Mouse (Mus musculus) retina, adult 2 months (tissue): ENCODE measurements around the gene Glipr1l1.
"Not testable (repeated sequence)": the region's sequence is repeated elsewhere in the genome, so short reads cannot be mapped to it uniquely, and the experiment has no call there.

Source experiments
- DNase-seq: peaks from one replicate; pipeline ENCODE4 v3.0.0-alpha.2; 2012; ENCODE audit warnings: low read depth, low spot score

Gene Glipr1l1

GRCm38 (mm10) chr10:112059702-112060582, at the start of gene Glipr1l1:
Gene Glipr1l1, plus strand, starts transcription at chr10:112060189.
- DNase-seq = peak; percentile 28

GRCm38 (mm10) chr10:112023585-112023984, 36.4 kb upstream of the Glipr1l1 start:
- no peak for DNase-seq

- not testable (repeated sequence) for DNase-seq
Measured at GRCm38 (mm10) chr10:112028689-112029088, 31.3 kb upstream of the Glipr1l1 start.

- DNase-seq = not testable (repeated sequence)
Measured at GRCm38 (mm10) chr10:112043523-112043922, 16.5 kb upstream of the Glipr1l1 start.

- DNase-seq = not testable (repeated sequence)
Measured at GRCm38 (mm10) chr10:112044283-112044682, 15.7 kb upstream of the Glipr1l1 start.

- no peak for DNase-seq
Measured at GRCm38 (mm10) chr10:112051220-112051619, 8.8 kb upstream of the Glipr1l1 start.

GRCm38 (mm10) chr10:112051956-112052355, 8.0 kb upstream of the Glipr1l1 start:
- not testable (repeated sequence) for DNase-seq

- not testable (repeated sequence) for DNase-seq
Measured at GRCm38 (mm10) chr10:112060583-112060934, 570 bp downstream of the Glipr1l1 start.

- DNase-seq = no peak
Measured at GRCm38 (mm10) chr10:112080044-112080443, 20.1 kb downstream of the Glipr1l1 start.

GRCm38 (mm10) chr10:112083157-112083556, 23.2 kb downstream of the Glipr1l1 start, which contains the start of gene Glipr1l2:
Gene Glipr1l2, plus strand, starts transcription at chr10:112083354.
- DNase-seq = no peak

- not testable (repeated sequence) for DNase-seq
Measured at GRCm38 (mm10) chr10:112105785-112106184, 45.8 kb downstream of the Glipr1l1 start.

- DNase-seq = no peak
Measured at GRCm38 (mm10) chr10:112110401-112110800, 50.4 kb downstream of the Glipr1l1 start.

- DNase-seq = not testable (repeated sequence)
Measured at GRCm38 (mm10) chr10:112125090-112125489, 65.1 kb downstream of the Glipr1l1 start.

- DNase-seq = not testable (repeated sequence)
Measured at GRCm38 (mm10) chr10:112127682-112128230, 67.8 kb downstream of the Glipr1l1 start.
